Mouse (Mus musculus) c-Kit-positive CD71-positive TER-119-positive erythroid progenitor cells, embryonic 14.5 days (primary cell): ENCODE measurements around the gene Ntm.

Experiments used
- DNase-seq: peaks from one replicate; pipeline ENCODE4 v3.0.0-alpha.2; 2013; ENCODE audit warnings: low spot score

Ntm gene

GRCm38 (mm10) chr9:29754374-29754773, 208.6 kb downstream of the Ntm start:
- DNase-seq, result no peak

- no peak for DNase-seq
Observed at GRCm38 (mm10) chr9:29751396-29751795, 211.5 kb downstream of the Ntm start.

- DNase-seq, result no peak
Observed at GRCm38 (mm10) chr9:29750371-29751014, 212.4 kb downstream of the Ntm start.

GRCm38 (mm10) chr9:29748070-29748469, 214.9 kb downstream of the Ntm start:
- DNase-seq, result no peak

- DNase-seq, result no peak
Observed at GRCm38 (mm10) chr9:29738835-29739526, 224.0 kb downstream of the Ntm start.

GRCm38 (mm10) chr9:29736031-29736430, 226.9 kb downstream of the Ntm start:
- no peak for DNase-seq

- no peak for DNase-seq
Observed at GRCm38 (mm10) chr9:29732895-29733294, 230.0 kb downstream of the Ntm start.

- no peak for DNase-seq
Observed at GRCm38 (mm10) chr9:29731672-29732071, 231.3 kb downstream of the Ntm start.

- no peak for DNase-seq
Observed at GRCm38 (mm10) chr9:29727540-29728432, 235.2 kb downstream of the Ntm start.

- no peak for DNase-seq
Observed at GRCm38 (mm10) chr9:29721461-29721860, 241.5 kb downstream of the Ntm start.

GRCm38 (mm10) chr9:29716795-29717194, 246.1 kb downstream of the Ntm start:
- DNase-seq, result no peak

- no peak for DNase-seq
Observed at GRCm38 (mm10) chr9:29698276-29698675, 264.7 kb downstream of the Ntm start.

- no peak for DNase-seq
Observed at GRCm38 (mm10) chr9:29694151-29694550, 268.8 kb downstream of the Ntm start.

- DNase-seq, result no peak
Observed at GRCm38 (mm10) chr9:29691186-29691855, 271.6 kb downstream of the Ntm start.

- no peak for DNase-seq
Observed at GRCm38 (mm10) chr9:29682224-29682623, 280.7 kb downstream of the Ntm start.

- no peak for DNase-seq
Observed at GRCm38 (mm10) chr9:29680677-29681076, 282.3 kb downstream of the Ntm start.

- no peak for DNase-seq
Observed at GRCm38 (mm10) chr9:29673911-29674310, 289.0 kb downstream of the Ntm start.

GRCm38 (mm10) chr9:29671861-29672260, 291.1 kb downstream of the Ntm start:
- DNase-seq, result no peak

- no peak for DNase-seq
Observed at GRCm38 (mm10) chr9:29663286-29663685, 299.7 kb downstream of the Ntm start.

- DNase-seq, result no peak
Observed at GRCm38 (mm10) chr9:29661468-29662145, 301.3 kb downstream of the Ntm start.

GRCm38 (mm10) chr9:29660059-29660613, 302.8 kb downstream of the Ntm start:
- DNase-seq, result no peak
